Mouse (Mus musculus) B cell, adult 62 days (primary cell): ENCODE data around the gene Siglech. TPM values are rescaled to one million over a fixed set of nuclear protein-coding genes. Genes with fewer than 3 reads are reported as not detected.

Source experiments
- total RNA-seq: library from RNA; stranded (reverse); gene quantifications from 4 replicates; pipeline ENCODE4 v1.2.4, GENCODE M21; 2023

Gene Siglech
- total RNA-seq, result 1.1 to 2.4 TPM (median 1.9 TPM) in 4 replicates

GRCm38 (mm10) chr7:55767926-55768325 lies at the start of gene Siglech:
TSS of gene Siglech (plus strand) at chr7:55768178.

GRCm38 (mm10) chr7:55793952-55794603 lies 26.1 kb downstream of the Siglech start, which contains the start of gene Tubgcp5:
TSS of gene Tubgcp5 (plus strand) at chr7:55794154.

Other genes with a start within 250 kb of the Siglech start
- 35.4 to 45.7 TPM (median 38.5 TPM) in 4 replicates for gene Tubgcp5, start 26.0 kb downstream of the Siglech start, total RNA-seq
- gene Cyfip1, start 73.6 kb downstream of the Siglech start, total RNA-seq, result 43.0 to 54.8 TPM (median 48.8 TPM) in 4 replicates
- gene Nipa2, start 194.3 kb downstream of the Siglech start, total RNA-seq, result 38.7 to 44.5 TPM (median 43.0 TPM) in 4 replicates